Mouse (Mus musculus) testis, postnatal 10 days (tissue): Measurements from ENCODE around the gene Vps4a.
"Not testable (repeated sequence)": the region's sequence is repeated elsewhere in the genome, so short reads cannot be mapped to it uniquely, and the experiment has no call there.

ENCODE experiments used
- DNase-seq: peaks from one replicate; pipeline ENCODE4 v3.0.0; 2021; ENCODE audit warnings: low spot score

The Vps4a gene

DNA sequence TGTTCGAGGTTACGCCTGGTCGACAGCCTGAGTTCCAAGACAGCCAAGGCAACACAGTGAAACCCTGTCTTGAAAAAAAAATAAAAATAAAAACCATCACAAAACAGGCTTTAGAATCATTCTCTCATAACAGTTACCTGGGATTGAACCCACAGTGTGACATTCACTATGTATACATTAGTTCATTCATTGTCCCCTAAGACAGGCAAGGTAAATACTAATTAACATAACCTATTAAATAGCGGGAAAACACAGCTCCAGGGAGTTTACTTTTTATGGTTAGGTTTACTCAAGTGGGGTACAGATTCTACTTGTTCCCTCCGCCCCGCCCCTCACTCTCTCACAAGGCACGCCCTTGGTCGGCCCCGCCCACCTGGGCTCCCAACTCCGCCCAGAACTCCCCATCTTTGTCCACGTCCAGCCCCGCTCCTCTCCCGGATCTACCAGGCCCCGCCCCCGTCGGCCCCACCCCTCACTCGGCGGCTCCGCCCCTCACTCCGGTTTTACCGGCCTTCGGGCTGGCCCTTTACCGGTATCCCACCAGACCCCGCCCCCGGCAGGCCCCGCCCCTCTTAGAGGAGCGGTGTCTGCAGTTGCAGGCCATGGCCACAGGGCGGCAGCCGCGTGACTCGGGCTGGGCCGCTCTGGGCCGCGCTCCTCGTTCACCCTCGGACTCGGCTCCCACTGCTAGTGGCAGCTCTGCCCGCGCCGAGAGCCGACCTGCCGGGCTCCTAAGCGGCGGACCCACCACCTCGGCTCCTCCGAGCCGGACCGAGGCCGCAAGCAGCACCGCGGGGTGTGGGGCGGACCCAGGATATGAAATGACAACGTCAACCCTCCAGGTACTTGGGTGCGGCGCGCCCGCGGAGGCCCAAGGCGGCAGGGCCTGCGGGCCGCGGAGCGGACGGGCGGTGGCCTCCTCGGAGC is at the start of gene Vps4a:
Vps4a (plus strand) TSS at position 573 of the 927 bp plus-strand sequence.
- DNase-seq: peak; percentile 99

- DNase-seq: no peak
These were observed 45.6 kb upstream of the Vps4a start for GRCm38 (mm10) chr8:106985404-106985821.

- DNase-seq: no peak
These were observed 45.1 kb upstream of the Vps4a start for GRCm38 (mm10) chr8:106985951-106986350.

DNA sequence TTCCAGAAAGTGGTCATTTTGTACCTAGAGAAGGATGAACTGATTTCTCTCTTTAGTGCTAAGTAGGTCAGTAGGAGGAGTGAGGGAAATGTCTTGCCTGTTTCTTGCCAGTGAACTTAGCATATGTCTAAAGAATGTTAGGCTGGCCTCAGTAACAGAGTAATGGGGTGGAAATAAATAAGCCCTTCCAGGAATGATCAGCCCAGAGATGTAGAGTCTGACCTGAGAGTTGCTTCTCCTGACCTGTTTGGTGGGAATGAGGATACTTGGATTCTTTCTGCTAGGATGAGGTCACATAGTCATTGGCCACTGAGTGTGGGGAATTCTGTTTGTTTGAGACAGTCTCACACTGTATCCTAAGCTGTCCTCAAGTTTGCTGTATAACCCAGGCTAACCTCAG is 43.5 kb upstream of the Vps4a start:
- DNase-seq: no peak

- no peak for DNase-seq
These were observed 39.6 kb upstream of the Vps4a start for GRCm38 (mm10) chr8:106991393-106991792.

DNA sequence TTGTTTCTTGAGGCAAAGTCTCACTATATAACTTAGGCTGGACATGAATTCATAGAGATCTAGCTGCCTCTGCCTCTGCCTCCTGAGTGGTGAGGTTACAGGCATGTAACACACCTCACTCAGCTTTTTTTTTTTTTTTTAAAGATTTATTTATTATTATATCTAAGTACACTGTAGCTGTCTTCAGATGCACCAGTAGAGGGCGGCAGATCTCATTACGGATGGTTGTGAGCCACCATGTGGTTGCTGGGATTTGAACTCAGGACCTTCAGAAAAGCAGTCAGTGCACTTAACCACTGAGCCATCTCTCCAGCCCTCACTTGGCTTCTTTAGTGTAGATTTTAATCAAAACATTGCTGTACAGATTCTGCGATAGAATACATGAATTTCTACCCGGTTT is 34.7 kb upstream of the Vps4a start:
- DNase-seq: not testable (repeated sequence)

- no peak for DNase-seq
These were observed 33.6 kb upstream of the Vps4a start for GRCm38 (mm10) chr8:106997416-106997815.

- DNase-seq: no peak
These were observed 32.0 kb upstream of the Vps4a start for GRCm38 (mm10) chr8:106999068-106999467.

- DNase-seq: peak; percentile 95
These were observed 28.5 kb upstream of the Vps4a start for GRCm38 (mm10) chr8:107002532-107002931.

GRCm38 (mm10) chr8:107007795-107008194 is 23.2 kb upstream of the Vps4a start:
- DNase-seq: no peak

GRCm38 (mm10) chr8:107012666-107013065 is 18.4 kb upstream of the Vps4a start:
- no peak for DNase-seq

- DNase-seq: no peak
These were observed 16.1 kb upstream of the Vps4a start for GRCm38 (mm10) chr8:107014915-107015314.

DNA sequence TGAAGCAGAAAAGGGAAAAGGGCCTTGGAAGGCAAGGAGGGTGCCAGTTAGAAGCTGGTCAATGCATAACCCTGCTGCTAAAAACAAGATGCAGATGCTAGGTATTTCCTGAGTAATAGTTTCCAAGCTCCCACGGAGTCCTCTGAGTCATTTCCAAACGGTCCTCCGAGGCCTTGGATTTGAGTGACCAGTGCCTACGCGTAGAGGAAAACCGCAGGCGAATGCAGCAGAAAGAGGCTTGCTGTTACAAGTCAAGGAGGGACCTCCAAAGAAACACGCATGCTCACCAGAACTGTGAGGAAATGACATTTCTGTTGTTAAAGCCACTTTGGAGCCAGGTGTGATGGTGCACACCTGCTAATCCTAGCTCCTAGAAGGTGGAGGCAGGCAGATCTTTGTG is 7.5 kb upstream of the Vps4a start:
- no peak for DNase-seq

GRCm38 (mm10) chr8:107029310-107029709 is 1.7 kb upstream of the Vps4a start:
- DNase-seq: no peak

- DNase-seq: no peak
These were observed 964 bp upstream of the Vps4a start for GRCm38 (mm10) chr8:107030058-107030457.

DNA sequence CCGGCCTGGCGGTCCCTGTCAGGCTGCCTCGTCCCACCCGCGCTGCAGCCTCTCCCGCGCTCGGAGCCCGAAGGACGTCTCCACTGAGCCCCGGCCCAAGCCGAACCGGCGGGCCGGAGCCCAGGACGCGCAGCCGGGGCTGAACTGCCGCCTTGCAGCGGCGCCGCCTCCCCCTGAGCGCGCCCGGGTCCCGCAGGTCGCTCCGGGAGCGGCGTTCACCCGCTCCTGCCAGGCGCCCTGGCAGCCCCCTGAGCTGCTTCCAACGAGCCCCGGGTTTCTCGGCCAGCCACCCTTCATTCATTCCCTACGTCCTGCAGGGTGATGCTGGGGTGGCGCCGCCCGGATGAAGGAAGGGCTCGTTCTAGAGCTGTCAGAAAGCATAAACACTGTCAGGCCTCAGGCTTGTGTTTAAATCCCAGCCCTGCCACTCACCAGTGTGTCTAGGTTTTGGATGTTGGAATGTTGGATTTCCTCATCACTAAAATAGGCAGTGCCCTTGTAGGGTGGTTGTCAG is 612 bp downstream of the Vps4a start:
- DNase-seq: no peak

DNA sequence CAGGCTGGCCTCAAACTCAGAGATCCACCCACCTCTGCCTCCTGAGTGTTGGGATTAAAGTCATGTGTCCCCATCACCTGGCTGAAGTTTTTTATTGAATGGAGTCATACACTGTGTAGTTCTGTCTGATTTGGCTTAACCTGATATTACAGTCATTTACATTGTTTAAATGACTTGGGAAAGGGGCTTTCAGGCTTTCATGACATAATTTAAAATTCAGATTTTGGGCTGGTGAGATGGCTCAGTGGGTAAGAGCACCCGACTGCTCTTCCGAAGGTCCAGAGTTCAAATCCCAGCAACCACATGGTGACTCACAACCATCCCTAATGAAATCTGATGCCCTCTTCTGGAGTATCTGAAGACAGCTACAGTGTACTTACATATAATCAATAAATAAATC is 2.6 kb downstream of the Vps4a start:
- DNase-seq: not testable (repeated sequence)

- no peak for DNase-seq
These were observed 4.6 kb downstream of the Vps4a start for GRCm38 (mm10) chr8:107035641-107036040.

DNA sequence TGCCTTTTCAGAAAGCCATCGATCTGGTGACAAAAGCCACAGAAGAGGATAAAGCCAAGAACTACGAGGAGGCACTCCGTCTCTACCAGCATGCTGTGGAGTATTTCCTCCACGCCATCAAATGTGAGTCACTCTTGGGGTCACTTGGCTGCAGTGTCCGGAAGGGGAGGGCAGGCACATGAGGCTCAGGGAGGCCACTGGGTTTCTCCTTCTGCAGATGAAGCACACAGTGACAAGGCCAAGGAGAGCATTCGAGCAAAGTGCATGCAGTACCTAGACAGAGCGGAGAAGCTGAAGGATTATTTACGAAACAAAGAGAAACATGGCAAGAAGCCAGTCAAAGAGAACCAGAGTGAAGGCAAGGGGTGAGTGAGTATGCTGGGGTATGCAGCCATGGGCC is 5.6 kb downstream of the Vps4a start:
- DNase-seq: no peak

DNA sequence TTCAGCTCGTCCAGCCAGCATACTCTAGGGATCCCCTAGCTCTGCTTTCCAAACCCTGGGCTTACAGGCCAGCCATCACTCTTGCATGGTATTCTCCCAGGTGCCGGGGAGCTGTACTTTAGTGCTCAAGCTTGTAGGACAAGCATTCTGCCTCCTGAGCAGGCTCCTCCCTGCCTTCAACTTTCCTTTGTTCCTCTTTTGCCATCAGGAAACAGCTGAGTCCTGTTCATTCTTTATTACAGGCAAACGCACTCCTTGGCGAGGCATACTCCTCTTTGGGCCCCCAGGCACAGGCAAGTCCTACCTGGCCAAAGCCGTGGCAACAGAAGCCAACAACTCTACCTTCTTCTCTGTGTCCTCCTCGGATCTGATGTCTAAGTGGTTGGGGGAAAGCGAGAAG is 9.6 kb downstream of the Vps4a start:
- no peak for DNase-seq

DNA sequence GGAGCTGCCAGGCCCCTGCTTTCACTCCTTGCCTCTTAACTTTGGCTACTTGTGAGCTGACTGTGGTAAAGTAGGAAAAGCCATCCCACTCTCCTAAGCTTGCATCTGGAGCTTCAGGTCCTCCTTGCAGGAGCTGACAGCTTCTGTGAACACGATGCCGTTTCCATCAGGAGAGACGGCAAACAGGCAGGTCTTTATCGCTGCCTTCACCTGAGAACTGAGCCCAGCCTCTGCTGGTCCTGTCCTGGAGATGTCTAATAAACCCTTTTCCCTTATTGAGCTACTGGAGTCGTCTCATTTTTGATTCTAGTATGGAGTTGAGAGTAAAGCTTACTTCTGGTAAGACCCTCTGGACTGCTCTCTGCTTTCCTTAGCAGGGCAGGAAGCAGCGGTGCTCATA is 14.5 kb downstream of the Vps4a start:
- no peak for DNase-seq

DNA sequence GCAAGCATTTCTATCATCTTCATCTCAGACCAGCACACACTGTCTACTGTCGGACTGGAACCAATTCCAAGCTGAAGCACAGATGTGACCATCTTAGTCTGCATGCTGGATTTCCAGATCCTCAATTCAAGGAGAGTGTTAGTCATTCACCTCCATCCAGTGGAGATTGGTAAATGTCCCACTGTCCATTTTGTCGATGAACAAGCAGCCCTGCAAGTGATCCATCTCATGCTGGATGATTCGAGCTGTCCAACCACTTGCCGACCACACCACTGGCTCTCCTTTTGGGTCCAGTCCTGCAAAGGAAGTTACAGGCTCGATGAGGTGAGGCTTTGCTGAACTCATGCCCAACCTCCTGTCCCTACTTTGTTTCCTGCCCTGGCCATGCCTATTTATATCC is 16.0 kb downstream of the Vps4a start:
- no peak for DNase-seq

GRCm38 (mm10) chr8:107048061-107048941 is 17.3 kb downstream of the Vps4a start, which contains the start of gene Pdf:
Gene Pdf (minus strand): TSS chr8:107048614.
- peak; percentile 83 for DNase-seq
